Mouse (Mus musculus) erythroid progenitor cell, adult 5-6 weeks (primary cell): ENCODE measurements around the gene Smg6. TPM values are rescaled to one million over a fixed set of nuclear protein-coding genes. Genes with fewer than 3 reads are reported as not detected.
A peak's percentile ranks its signal among the peaks of the same experiment; 100 is the strongest.

ENCODE experiments used
- ATAC-seq: replicated peaks from 2 replicates; pipeline ENCODE4 v1.8.0; 2016; ENCODE audit warnings: moderate number of reproducible peaks, mild to moderate bottlenecking, moderate TSS enrichment, inconsistent platforms; ENCODE audit not compliant: poor library complexity, low FRiP score, severe bottlenecking
- total RNA-seq, 2 experiments: library from RNA; stranded (forward) in 1 of 2; stranded (reverse) in 1 of 2; fragments of 150-400 nt in 1 of 2; fragments of 186-747, 209-891 nt in 1 of 2; gene quantifications; 2 replicates each; pipeline versions ENCODE4 v1.2.3 to v1.2.4; 2015 to 2017; ENCODE audit warnings: low replicate concordance in 2 of 2

Smg6 gene
- total RNA-seq (2015; ENCODE audit: low replicate concordance) (49.9 and 53.7 TPM in 2 replicates), total RNA-seq (2017; ENCODE audit: low replicate concordance) (91.4 and 96.3 TPM in 2 replicates)

- peak; percentile 87 for ATAC-seq
Observed at GRCm38 (mm10) chr11:74925577-74926387, at the start of gene Smg6, which contains the start of gene Srr. Smg6 (plus strand) TSS chr11:74925823. Srr (minus strand) TSS chr11:74925948.

GRCm38 (mm10) chr11:74876801-74877200 lies 48.8 kb upstream of the Smg6 start:
- ATAC-seq, result no peak

DNA sequence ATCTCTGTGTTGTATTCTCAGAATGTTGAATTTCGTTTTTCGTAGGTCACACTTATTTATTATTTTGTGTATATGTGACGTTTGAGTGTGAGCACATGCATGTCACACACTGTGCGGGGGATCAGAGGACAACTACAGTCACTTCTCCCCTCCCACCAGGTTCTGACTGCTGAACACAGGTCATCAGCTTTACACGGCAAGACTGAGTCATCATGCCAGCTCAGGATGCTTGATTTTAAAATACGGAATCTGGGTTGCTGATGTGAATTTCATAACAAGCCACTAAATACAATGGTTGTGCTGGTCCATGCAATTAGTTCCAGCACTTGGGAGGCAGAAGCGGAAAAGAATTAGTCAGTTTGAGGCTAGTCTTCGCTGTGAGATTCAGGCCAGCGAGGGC lies 44.6 kb upstream of the Smg6 start:
- no peak for ATAC-seq

DNA sequence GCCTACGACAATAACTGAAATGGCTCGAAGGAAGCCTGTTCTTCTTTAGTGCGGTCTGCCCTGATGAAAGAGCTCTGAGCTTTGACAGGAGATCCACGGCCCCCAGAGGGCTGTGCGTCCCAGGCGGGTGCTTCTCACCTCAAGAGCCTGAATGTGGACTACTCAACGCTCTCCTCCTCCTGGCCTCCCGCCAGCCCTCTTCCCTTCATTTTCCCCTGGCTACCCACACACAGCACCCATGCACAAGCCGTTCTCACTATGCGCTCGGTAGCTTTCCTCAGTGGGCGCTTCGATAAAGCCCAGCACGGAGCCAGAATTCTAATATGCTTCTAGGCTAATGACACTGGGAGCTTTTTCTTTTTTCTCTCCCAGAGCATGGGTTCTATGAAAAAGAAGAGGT lies 43.6 kb upstream of the Smg6 start:
- ATAC-seq, result no peak

GRCm38 (mm10) chr11:74883098-74883497 lies 42.5 kb upstream of the Smg6 start:
- no peak for ATAC-seq

GRCm38 (mm10) chr11:74894619-74895018 lies 31.0 kb upstream of the Smg6 start:
- no peak for ATAC-seq

DNA sequence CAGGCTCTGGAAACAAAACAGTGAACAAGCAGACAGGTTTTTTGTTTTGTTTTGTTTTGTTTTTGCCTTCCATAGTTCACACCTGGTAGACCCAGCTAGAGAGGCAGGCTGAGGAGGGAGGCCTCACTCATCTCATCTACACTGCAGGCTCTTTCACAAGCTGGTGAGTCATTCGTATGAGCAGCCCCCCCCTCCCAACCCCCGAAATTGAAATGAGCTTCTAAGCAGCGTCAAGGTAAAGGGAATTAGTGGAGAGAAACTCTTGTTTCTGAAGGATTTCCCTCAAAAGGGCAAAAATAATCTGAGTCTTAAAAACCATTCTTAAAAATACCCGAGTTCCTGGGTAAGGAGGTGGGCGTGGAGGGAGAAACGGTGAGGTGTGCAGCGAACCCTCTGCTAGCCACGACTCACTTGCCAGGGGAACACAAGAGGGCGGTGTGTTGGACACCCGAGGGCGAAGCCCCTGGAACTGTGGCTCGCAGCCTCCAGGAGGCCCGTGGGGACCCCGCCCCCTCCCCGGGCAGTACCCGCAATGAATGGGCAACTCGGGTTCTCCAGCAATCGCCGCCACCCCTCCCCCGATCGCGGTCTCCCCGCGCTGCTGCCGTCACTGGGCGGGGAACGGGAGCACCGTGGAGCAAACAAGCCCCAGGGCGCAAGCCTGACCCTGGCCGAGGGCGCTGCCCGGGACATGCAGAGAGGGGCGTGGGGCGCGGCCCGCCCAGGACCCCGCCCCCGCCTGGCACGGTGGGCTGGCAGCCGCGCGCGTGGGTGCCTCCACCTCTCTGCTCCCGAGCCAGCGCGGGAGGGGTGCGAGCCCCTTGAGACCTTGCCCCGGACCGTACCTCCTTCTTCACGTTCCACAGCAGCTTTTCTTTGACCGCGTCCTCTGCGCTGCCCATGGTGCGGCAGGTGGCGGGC lies 29.4 kb upstream of the Smg6 start:
- 0 out of 2 replicates have a peak, but pooled peaks have one; percentile 21 for ATAC-seq

DNA sequence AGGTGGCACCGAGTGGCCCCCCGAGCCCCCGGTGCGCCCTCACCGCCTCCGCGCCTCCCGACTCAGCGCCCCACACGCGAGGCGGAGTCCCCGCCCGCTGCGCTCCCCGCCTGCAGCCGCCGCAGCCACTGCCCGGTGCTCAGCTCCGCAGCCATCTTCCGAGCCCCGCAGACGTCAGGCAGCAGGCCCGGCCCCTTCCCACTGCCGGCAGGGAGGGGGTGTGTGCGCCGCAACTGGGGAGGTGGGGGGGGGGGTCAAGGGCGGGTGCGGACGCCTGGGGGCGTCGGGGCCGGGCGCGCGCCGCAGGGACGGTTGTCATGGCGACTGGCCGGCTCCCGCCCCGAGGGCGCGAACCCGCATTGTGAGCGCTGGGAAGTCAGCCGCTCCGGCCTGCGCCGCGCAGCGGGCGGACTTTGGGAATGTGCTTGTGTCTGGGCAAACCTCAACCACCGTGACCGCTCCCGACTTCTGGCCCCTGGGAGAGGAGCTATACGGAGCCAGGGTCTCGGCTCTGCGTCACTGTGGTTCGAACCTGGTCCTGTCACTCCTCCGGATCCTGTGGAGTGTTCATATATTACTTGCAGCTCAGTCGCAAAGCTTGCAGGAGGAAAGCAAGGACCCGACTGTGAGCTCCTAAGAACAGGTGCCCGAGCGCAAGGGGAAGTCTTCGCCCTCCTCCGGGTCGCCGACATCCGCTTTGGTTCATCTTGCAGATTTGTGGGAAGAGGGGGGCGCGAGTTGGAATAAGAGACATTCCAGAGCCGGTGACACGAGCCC lies 28.5 kb upstream of the Smg6 start, which contains the start of gene Sgsm2:
Sgsm2 (minus strand) TSS at position 160 of the 777 bp plus-strand sequence.
- peak; percentile 58 for ATAC-seq

GRCm38 (mm10) chr11:74897678-74898516 lies 27.7 kb upstream of the Smg6 start, which contains the start of gene Tsr1:
Tsr1 (plus strand) TSS chr11:74898071.
- ATAC-seq, result peak; percentile 91

GRCm38 (mm10) chr11:74898517-74898827 lies 27.2 kb upstream of the Smg6 start:
- ATAC-seq, result no peak

- no peak for ATAC-seq
Observed at GRCm38 (mm10) chr11:74901555-74901954, 24.1 kb upstream of the Smg6 start.

- ATAC-seq, result no peak
Observed at GRCm38 (mm10) chr11:74902416-74902815, 23.2 kb upstream of the Smg6 start.

DNA sequence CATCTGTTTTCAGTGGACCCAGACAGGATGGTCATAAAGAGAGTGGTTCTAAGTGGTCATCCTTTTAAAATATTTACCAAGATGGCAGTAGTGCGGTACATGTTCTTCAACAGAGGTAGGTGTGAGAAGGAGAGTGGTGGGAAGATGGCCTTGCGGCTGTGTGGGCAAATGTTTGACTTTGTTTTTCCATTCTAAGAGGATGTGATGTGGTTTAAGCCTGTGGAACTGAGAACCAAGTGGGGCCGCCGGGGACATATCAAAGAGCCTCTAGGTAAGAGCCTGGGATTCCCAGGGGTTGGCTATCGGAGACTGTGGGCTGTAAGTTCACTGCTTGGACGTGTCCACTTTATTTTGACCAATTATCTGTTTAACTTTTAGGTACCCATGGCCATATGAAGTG lies 17.8 kb upstream of the Smg6 start:
- ATAC-seq, result no peak

DNA sequence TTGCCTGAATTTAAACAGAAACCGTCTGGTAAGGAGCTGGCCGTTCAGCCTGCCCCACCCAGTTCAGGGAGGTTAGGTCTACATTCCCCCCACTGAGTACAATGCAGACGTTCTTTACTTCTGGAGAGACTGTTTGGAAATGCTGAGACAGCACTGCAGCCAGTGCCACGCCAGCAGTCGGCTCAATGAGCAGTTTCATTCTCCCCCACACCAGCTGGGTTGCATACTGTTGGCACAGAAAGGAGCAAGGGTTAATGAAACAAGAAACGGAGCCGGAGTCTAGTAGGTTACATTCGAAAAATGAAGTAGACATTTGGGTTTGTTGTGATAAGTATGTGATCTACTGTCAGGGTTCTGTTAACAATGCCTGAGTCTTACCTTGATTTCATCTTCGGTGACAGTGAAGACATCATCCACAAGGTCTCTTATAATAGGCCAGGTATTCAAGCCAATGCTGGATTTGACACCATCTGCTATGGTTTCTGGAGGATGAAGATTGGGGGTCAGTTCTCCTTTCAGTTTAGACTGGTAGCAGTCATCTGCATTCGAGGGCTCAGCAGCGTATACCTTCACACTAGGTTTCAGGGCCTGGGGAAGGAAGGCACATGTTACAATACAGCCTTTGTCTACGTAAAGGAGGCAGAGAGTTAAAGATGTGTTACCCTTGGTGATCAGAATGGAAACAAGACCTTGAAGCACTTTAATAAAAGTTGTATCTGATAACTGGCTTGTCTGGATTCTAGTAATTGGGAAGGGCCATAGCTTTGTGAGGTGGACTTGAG lies 16.8 kb upstream of the Smg6 start:
- no peak for ATAC-seq

- ATAC-seq, result no peak
Observed at GRCm38 (mm10) chr11:74909978-74910377, 15.6 kb upstream of the Smg6 start.

- no peak for ATAC-seq
Observed at GRCm38 (mm10) chr11:74912492-74912891, 13.1 kb upstream of the Smg6 start.

GRCm38 (mm10) chr11:74919249-74919648 lies 6.4 kb upstream of the Smg6 start:
- no peak for ATAC-seq

DNA sequence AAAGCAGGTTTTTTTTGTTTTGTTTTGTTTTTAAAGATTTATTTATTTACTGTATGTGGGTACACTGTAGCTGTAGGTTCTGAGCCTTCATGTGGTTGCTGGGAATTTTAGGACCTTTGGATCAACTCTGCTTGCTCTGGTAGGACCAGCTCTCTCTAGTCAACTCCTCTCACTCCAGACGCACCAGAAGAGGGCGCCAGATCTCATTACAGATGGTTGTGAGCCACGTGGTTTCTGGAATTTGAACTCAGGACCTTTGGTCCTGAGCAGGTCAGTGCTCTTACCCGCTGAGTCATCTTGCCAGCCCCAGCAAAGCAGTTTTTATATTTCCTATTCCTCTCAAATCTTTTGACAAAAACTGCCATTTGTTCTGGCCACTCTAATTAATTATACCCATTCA lies 1.5 kb upstream of the Smg6 start:
- ATAC-seq, result no peak
